Mouse (Mus musculus) layer of hippocampus, postnatal 14 days (tissue): ENCODE measurements at regions not wholly inside any gene's neighbourhood (a gene's known extent, or its start where the extent isn't known, plus 50 kb on each side); places are given as distances from the start of the nearest gene placed in this dataset.

Experiments used
- DNase-seq, 2 experiments: peaks; one replicate each; pipeline ENCODE4 v3.0.0; 2021 to 2022; ENCODE audit warnings: low spot score in 2 of 2, mixed read lengths in 1 of 2

DNA sequence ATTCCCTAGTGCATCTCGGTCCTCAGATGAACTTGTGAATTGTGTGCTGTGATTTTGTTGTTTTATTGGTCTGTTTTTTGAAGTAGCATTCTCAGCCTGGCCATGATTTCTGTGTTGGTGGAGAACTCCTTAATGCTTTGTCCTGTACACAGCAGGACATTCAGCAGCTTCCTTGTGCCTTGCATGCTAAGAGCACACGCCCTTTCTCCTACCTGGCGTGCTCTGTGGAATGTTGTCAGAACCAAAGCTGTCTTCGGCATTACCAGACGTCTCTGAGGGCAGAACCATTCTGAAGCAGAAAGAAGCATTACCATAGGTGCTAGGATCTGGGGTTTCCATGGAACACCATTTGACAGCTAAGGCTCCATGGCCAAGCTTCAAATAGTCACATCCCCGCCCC lies 75.0 kb upstream of the Epc2 start:
- DNase-seq = no peak

DNA sequence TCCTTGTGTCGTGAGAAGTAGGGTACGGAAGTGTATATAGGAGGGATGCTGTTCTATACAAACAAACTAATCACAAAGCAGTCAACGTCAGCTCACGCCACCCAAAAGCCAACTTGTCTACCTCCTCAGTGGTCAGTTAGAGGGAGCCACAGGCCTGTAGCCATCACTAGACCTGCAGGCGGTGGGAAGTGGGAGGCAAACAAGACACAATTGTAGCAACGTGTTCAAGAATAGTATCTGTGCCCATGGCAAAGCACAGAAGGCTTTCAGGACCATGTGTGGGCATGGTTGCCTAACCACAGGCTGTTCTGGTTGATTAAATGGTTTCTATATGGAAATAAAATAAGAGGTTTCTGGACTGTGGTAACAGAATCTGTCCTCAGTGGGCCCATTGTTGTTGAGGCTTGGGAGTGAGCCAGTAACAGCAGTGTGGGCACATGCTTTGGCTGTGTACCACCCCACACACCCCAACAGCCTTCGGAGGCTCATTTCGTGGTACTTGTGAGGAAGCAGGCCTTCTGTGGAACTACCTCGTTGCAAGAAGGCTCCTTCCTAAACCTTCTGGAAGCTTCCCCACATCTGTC lies 72.0 kb upstream of the Epc2 start:
- peak; percentile 7 to 16 for DNase-seq

DNA sequence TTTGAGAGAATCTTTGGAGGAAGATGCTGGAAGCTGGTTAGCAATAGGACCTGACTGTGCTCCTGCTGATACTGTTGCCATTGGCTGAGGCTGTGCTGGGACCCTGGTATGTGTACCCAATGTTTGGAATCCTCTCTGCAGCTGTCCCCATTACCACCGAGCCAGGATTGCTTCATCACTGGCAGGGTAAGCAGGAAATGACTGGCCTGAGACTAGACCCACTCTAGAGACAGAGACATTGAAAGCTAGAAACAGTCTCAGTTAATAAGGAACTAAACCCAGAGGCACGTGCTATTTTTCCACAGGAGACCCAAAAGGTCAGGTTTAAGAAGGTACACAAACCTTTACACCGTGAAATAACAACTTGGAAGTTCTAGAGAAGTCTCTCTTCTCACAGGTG lies 70.3 kb upstream of the Epc2 start:
- no peak for DNase-seq

DNA sequence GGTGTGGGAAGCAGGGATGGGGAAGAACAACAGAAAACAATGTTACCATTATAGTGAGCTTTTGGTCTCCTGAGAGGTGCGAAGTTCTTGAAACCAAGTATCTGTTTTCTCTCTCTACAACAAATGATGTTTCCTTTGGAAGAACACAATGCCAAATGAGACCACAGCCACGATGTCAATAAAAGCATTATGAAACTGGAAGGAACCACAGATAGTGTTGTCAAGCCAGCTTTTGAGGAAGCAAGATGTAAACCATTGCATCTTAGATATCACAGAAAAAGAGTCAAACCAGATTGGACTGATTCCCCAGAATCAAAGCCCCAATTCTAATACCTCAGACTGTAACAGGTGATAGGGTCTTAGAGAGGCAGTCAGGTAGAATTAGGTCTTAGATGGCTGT lies 64.5 kb upstream of the Epc2 start:
- DNase-seq = no peak

DNA sequence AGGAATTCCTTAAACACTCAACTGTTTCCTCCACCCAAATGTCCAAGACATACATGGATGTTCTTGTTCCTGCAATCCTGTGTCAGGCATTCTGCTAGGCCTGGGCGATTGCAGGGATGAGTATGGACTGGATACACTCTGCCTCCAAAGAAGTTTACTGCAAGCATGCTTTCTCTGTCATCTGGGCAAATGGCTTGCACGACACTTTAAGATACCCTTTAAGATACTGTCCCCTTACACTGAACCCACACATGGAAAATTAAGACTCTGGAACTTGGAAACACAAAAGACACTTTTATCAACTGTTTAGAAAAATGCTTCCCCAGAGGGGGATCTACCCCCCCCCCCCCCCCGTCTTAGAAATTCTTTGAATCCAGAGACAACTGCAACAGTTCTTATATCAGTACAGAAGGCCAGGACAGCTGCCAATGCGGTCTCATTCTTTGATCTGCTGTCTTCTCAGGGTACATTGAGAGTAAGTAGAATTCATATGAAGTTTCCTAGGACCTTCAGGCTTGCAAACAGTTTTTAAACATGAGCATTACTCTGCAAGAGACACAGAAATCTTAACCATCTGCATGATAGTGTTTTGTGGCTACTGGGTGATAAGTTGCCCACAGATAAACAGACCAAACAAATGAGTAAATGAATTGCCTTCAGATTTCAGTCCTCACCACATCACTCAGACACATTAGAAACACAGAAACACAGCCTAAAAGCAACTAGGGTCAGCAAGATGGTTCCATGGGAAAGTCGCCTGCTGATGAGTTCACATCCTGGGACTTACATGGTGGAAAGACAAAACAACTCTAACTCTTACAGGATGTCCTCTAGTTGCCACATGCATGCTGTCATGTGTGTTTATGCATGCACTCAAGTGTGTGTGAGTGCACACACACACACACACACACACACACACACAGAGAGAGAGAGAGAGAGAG lies 59.7 kb upstream of the Epc2 start:
- DNase-seq = no peak
